Mouse (Mus musculus): ENCODE results near the gene Gm10563. TPM values are rescaled to one million over a fixed set of nuclear protein-coding genes. Genes with fewer than 3 reads are reported as not detected.
A peak's percentile ranks its signal among the peaks of the same experiment; 100 is the strongest.

Gene Gm10563
- polyA plus RNA-seq, 2 experiments = not detected

DNA sequence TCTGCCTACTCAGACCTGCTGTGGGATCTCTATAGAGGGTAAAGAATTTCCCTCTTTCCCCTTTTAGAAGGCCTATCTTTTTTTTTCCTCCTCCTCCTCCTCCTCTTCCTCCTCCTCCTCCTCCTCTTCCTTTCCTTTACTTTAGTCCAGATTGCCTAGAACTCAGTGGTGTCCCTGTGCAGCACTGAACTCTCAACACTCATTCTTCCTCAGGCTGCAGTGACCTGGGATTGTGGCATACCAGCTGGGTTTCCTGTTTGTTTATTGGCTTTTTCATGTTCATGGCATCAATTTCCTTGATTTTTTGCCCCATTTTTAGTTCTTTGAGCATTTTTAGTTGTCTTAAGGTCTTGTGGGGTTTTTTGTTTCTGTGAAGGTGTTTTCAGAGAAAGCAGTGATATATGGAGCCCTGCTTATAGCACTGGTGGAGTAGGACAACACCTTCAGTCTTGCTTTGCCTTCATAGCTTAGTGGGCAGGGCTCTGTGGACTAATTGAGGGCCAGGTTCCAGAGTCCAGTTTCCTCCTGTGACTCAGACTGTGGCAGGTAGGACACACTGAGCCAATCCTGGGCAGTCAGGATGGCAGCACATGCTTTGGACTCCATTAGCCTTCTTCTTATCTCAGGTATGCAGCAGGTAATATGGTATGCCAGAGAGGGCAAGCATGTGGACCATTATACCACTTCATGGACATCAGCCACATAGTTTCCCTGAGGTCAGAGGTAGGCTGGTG is 9.3 kb downstream of the Gm10563 start:
- no peaks in the 10 kb centered on the region for H3K9me3 ChIP-seq (ENCODE audit: control insufficient read depth, low read length)
- no peak for TF ChIP-seq EP300 (IDR thresholded peaks at IDR 0.05; ENCODE audit: low read depth)
- TF ChIP-seq CTCF (IDR thresholded peaks at IDR 0.05; ENCODE audit: low read depth) = no peak
- H3K27ac ChIP-seq = no peak overlapping the region
- H3K4me3 ChIP-seq (ENCODE audit: insufficient read depth in 1 of 2, low read depth in 2 of 2, low read length in 2 of 2) = no peak overlapping the region
- H3K27me3 ChIP-seq (ENCODE audit: control insufficient read depth, insufficient read depth, low read length) = no peaks in the 10 kb centered on the region
- no peak overlapping the region for H3K9ac ChIP-seq (replicated peaks)
- no peaks in the 10 kb centered on the region for H3K4me1 ChIP-seq (replicated peaks; ENCODE audit: control insufficient read depth in 2 of 2, insufficient read depth in 2 of 2, low read length in 1 of 2)
- no peak for DNase-seq (ENCODE audit: low read depth in 3 of 3, low spot score in 3 of 3)
- no peak for ATAC-seq (ENCODE audit: insufficient read depth)
- peaks cover 53% of the 10 kb centered on the region for H3K36me3 ChIP-seq (replicated peaks; ENCODE audit: control insufficient read depth, insufficient read depth, low read depth)
- H3K4me2 ChIP-seq (ENCODE audit: low read depth) = no peak overlapping the region

DNA sequence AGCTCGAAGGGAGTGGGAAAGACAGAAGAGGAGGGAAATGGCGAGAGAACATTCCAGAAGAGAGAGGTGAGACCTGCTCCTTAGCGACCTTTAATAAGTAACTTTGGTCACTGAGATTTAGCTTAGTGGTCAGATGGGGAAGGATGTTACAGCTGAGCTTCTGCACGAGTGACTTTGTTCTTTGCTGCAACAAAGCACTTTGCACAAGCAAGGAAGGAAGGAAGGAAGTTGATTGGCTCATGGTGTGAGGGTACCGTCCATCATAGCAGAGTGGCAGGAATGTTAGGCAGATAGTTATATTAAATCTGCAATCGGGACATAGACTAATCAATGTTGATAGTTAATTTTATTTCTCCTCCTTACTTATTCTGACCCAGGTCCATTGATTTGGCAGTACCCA is 14.9 kb downstream of the Gm10563 start:
- Histone ChIP-seq H3K27me3 (ENCODE audit: control insufficient read depth, insufficient read depth, low read length) (no peaks in the 10 kb centered on the region), H3K4me2 (ENCODE audit: low read depth) (no peak overlapping the region), H3K9me3 (ENCODE audit: control insufficient read depth, low read length) (no peaks in the 10 kb centered on the region), H3K27ac (no peak overlapping the region), H3K9ac (replicated peaks) (no peak overlapping the region), H3K36me3 (replicated peaks; ENCODE audit: control insufficient read depth, insufficient read depth, low read depth) (peaks cover 52% of the 10 kb centered on the region), H3K4me1 (replicated peaks; ENCODE audit: control insufficient read depth in 2 of 2, insufficient read depth in 2 of 2, low read length in 1 of 2) (no peaks in the 10 kb centered on the region; a peak in 1 of 4 replicates), H3K4me3 (ENCODE audit: insufficient read depth in 1 of 2, low read depth in 2 of 2, low read length in 2 of 2) (no peak overlapping the region)
- TF ChIP-seq EP300 (IDR thresholded peaks at IDR 0.05; ENCODE audit: low read depth) (no peak), CTCF (IDR thresholded peaks at IDR 0.05; ENCODE audit: low read depth) (no peak)
- 69% methylated on average over 6 of the region's 6 CpGs for WGBS (ENCODE audit: insufficient replicate concordance)
- no peak for DNase-seq (ENCODE audit: low read depth in 3 of 3, low spot score in 3 of 3)
- no peak for ATAC-seq (ENCODE audit: insufficient read depth)

GRCm38 (mm10) chr4:155624338-155625291 is 20.6 kb downstream of the Gm10563 start, which contains the start of gene Cdk11b:
TSS of gene Cdk11b (plus strand) at chr4:155624854.
- no peaks in the 10 kb centered on the region for H3K27me3 ChIP-seq (ENCODE audit: control insufficient read depth, insufficient read depth, low read length)
- WGBS (ENCODE audit: insufficient replicate concordance) = under 1% methylated on average over 84 of the region's 84 CpGs
- H3K9ac ChIP-seq (replicated peaks) = peak within 1 kb of the TSS; percentile 87
- H3K27ac ChIP-seq = peak within 1 kb of the TSS; percentile 95
- no peak for TF ChIP-seq EP300 (IDR thresholded peaks at IDR 0.05; ENCODE audit: low read depth)
- no peak for TF ChIP-seq CTCF (IDR thresholded peaks at IDR 0.05; ENCODE audit: low read depth)
- peak; percentile 100 for ATAC-seq (ENCODE audit: insufficient read depth)
- peaks cover 2 to 5% of the 10 kb centered on the region in 2 experiments for H3K4me1 ChIP-seq (replicated peaks; ENCODE audit: control insufficient read depth in 2 of 2, insufficient read depth in 2 of 2, low read length in 1 of 2)
- H3K36me3 ChIP-seq (replicated peaks; ENCODE audit: control insufficient read depth, insufficient read depth, low read depth) = peaks cover 31% of the 10 kb centered on the region
- peak within 1 kb of the TSS; percentile 80 to 88 for H3K4me3 ChIP-seq (ENCODE audit: insufficient read depth in 1 of 2, low read depth in 2 of 2, low read length in 2 of 2)
- H3K9me3 ChIP-seq (ENCODE audit: control insufficient read depth, low read length) = no peaks in the 10 kb centered on the region
- peak; percentile 98 for DNase-seq (ENCODE audit: low read depth in 3 of 3, low spot score in 3 of 3)
- H3K4me2 ChIP-seq (ENCODE audit: low read depth) = peak within 1 kb of the TSS; percentile 97

GRCm38 (mm10) chr4:155618321-155618720 is 26.9 kb downstream of the Gm10563 start:
- H3K9me3 ChIP-seq (ENCODE audit: control insufficient read depth, low read length) = no peaks in the 10 kb centered on the region
- DNase-seq (ENCODE audit: low read depth in 3 of 3, low spot score in 3 of 3) (no peak), ATAC-seq (ENCODE audit: insufficient read depth) (peak; percentile 65)
- no peak for TF ChIP-seq CTCF (IDR thresholded peaks at IDR 0.05; ENCODE audit: low read depth)
- no peak for TF ChIP-seq EP300 (IDR thresholded peaks at IDR 0.05; ENCODE audit: low read depth)
- H3K4me3 ChIP-seq (ENCODE audit: insufficient read depth in 1 of 2, low read depth in 2 of 2, low read length in 2 of 2) = no peak overlapping the region
- H3K36me3 ChIP-seq (replicated peaks; ENCODE audit: control insufficient read depth, insufficient read depth, low read depth) = peaks cover 53% of the 10 kb centered on the region
- H3K27ac ChIP-seq = no peak overlapping the region
- H3K4me2 ChIP-seq (ENCODE audit: low read depth) = no peak overlapping the region
- no peak overlapping the region for H3K9ac ChIP-seq (replicated peaks)
- WGBS (ENCODE audit: insufficient replicate concordance) = 49% methylated on average over 5 of the region's 5 CpGs
- peaks cover 0 to 5% of the 10 kb centered on the region in 2 experiments; a peak in 2 of 4 replicates for H3K4me1 ChIP-seq (replicated peaks; ENCODE audit: control insufficient read depth in 2 of 2, insufficient read depth in 2 of 2, low read length in 1 of 2)
- no peaks in the 10 kb centered on the region for H3K27me3 ChIP-seq (ENCODE audit: control insufficient read depth, insufficient read depth, low read length)

DNA sequence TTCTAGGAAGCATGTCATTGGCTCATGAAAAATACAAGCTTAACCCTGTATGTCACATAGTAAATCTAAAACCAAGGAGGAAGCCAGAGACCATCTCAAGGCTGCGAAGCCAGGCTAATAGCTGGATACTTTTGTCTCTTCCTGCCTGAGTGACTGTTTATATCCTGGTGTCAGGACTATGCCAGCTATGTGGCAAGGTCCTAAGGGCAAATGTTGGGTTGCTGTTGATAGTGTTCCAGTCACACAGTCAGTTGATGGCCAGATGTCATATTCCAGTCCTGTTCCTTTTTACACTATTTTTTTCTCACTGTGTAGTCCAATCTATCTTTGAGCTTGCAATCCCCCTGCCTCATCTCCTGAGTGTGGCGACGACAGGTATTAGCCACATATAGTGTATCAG is 31.9 kb downstream of the Gm10563 start:
- H3K4me3 ChIP-seq (ENCODE audit: insufficient read depth in 1 of 2, low read depth in 2 of 2, low read length in 2 of 2) = no peak overlapping the region
- H3K9ac ChIP-seq (replicated peaks) = no peak overlapping the region
- no peaks in the 10 kb centered on the region for H3K9me3 ChIP-seq (ENCODE audit: control insufficient read depth, low read length)
- no peak overlapping the region for H3K27ac ChIP-seq
- ATAC-seq (ENCODE audit: insufficient read depth) (no peak), DNase-seq (ENCODE audit: low read depth in 3 of 3, low spot score in 3 of 3) (no peak)
- H3K27me3 ChIP-seq (ENCODE audit: control insufficient read depth, insufficient read depth, low read length) = no peaks in the 10 kb centered on the region
- peaks cover 53% of the 10 kb centered on the region for H3K36me3 ChIP-seq (replicated peaks; ENCODE audit: control insufficient read depth, insufficient read depth, low read depth)
- no peak overlapping the region for H3K4me2 ChIP-seq (ENCODE audit: low read depth)
- 85% methylated on average over 3 of the region's 3 CpGs for WGBS (ENCODE audit: insufficient replicate concordance)
- H3K4me1 ChIP-seq (replicated peaks; ENCODE audit: control insufficient read depth in 2 of 2, insufficient read depth in 2 of 2, low read length in 1 of 2) = peaks cover 0 to 1% of the 10 kb centered on the region in 2 experiments; a peak in 2 of 4 replicates
- no peak for TF ChIP-seq EP300 (IDR thresholded peaks at IDR 0.05; ENCODE audit: low read depth)
- TF ChIP-seq CTCF (IDR thresholded peaks at IDR 0.05; ENCODE audit: low read depth) = no peak

All from liver, embryonic 14.5 days (tissue).